Mouse (Mus musculus): ENCODE results near the gene Dkkl1.

The Dkkl1 gene

DNA sequence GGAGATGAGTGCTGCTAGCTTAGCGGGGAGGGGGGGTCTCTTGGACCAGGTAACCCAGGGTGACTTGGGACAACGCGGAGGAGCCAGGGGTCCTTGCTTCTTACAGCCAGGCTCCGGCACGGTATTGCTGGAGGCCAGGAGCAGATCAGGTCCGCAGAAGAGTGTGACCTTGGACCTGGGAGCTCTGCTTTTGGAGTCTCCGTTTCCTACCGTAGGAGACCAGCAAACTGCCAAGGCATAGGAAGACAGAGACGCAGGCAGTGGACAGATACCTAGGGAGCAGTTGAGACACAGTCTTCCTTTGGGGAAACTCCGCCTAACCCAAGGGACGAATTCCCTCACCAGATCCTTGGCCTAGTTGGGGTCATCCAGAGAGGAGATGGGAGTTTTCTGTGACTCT lies 46.2 kb downstream of the Dkkl1 start:
- DNase-seq = no peak

DNA sequence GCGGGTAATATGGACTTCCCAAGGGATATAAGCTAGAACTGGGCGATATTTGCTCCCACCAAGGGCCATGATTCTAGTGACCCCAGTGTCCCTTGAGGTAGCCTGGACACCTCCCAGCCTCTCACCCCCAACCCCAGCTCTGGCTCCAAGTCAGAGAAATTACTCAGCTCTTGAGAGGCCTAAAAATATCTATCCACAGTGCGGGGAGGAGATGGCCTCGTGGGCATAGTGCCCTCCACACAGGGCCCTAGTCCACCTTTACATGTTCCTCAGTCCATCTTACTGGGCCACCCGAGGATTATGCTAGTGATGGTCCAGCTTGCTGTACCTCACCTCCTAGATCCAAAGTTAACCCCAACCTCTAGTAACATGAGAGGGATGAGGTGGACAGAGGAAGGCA lies 47.1 kb downstream of the Dkkl1 start:
- DNase-seq = no peak

DNA sequence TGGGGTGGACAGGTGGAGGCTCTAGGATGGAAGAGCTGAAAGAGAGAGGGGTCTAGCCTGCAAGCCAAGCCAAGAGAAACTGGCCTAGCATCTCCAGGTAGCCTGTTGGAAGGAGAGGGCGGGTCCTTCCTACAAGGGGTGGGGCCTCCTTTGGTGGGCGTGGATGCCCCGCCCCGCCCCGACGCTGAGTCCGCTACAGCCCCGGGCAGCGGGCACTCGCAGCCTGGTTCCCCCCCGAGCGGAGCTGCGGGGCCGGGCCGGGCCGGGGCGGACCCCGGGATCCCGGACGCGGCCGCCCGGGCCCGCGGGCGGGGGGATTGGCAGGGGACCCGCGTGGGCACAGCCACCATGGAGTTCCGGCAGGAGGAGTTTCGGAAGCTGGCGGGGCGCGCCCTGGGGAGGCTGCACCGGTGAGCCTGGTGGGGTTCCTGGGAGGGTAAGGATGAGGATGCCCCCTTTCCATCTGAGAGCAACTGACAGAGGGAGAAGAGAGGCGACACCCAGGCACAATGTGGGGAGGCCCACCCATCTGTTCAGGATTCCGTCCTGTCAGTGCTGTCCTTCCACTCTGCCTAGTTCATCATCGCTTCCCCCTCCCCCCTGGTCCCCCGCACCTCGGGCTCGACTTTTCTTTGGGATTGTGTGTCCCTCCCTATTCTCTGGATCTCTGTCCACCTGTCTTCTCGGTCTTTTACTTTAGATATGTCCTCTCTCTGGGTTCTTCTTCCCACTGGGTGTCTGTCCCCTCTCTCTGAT lies 48.0 kb downstream of the Dkkl1 start, which contains the start of gene Slc17a7:
TSS of gene Slc17a7 (plus strand) at position 215 of the 756 bp plus-strand sequence.
- peak; percentile 48 to 61 for DNase-seq

DNA sequence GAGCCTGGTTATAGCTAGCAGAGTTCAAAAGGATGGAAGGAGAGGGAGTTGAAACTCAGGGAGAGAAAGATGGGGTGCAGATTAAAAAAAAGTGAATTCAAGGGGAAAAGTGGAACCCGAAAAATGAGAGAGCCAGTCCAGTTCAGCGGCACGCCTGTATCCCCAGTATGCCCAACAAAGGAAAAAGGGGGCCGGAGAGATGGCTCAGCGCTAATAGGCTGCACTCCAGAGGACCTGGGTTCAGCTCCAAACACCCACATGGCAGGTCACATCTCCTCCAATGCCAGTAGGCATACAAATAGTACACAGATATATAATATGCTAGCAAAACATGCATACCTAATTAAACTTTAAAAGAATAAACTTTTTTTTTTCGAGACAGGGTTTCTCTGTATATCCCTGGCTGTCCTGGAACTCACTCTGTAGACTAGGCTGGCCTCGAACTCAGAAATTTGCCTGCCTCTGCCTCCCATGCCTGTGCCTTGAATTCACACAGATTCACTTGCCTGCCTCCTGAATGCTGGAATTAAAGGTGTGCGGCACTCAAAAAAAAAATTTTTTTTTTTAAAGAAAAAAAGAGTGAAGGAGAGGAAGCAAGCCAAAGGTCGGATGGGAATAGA lies 48.8 kb downstream of the Dkkl1 start:
- DNase-seq = no peak

DNA sequence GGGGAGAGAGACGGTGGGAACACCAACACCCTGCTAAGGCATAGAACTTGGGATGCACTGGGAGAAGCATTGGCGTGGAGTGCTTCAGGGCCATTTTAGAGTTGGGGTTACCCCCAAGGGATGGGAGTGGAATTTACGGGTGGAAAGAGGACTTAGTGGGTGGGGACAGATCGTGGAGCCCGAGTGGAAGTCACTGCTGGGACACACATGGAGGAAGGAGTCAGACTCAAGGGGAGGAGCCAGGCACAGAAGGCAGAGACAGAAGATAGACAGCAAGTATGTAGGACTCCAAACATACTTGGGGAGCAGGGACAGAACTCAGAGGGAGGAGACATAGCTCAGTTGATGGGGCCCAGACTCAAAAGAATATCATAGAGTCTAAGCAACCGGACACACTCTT lies 49.4 kb downstream of the Dkkl1 start:
- no peak for DNase-seq

DNA sequence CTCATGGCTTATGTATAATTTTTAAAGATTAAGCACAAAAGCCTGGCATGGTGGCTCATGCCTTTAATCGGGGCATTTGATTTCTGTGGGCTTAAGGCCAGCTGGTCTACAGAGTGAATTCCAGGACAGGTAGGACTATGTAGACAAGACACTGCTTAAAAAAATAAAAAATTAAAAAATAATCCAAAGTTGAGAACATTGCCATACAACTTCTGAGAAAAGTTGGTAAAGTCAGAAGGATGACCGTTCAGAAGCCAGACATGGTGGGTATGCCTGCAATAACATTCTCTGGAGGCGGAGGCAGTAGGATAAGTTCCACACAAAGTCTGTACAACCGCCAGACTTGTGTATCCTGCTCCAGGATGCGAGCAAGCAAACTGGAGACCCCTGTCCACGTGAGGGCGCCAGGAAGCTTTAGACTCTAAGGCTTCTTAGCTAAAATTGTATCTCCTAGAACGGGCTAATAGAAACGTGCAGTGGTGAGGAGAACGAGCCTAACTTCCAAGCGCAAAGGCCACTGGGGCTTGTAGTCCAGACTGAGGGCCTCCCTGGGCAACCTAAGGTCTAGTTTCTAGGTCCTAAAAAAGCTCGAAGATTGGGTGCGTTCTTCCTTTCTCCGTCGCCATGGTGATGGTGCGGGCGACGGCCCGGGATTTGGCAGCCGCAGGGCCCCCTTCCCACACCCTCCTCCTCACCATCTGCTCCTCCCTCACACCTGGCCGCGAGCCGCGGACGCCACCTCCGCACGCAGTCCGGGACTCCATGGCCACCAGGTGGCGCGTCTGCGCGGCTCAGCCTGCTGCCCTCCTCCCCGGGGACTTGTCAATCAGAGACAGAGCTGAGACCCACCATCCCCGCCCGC lies 50.1 kb downstream of the Dkkl1 start:
- peak; percentile 91 for DNase-seq

DNA sequence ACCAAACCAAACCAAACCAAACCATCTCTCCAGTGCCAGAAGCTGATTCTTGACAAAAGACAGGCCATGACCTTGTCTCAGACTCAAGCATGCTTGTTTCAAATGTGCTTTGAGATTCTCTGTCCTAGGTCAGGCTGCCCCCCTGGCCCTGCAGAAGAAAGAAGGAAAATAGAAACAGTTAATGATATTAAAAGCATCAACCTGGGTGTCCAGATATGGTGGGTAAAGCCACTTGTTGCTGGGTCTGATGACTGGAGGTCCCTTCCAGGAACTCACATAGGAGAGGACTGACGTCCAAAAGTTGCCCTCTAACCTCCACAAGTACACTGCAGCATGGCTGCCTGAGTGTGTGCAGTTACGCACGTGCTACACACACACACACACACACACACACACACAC lies 51.1 kb downstream of the Dkkl1 start:
- DNase-seq = no peak

DNA sequence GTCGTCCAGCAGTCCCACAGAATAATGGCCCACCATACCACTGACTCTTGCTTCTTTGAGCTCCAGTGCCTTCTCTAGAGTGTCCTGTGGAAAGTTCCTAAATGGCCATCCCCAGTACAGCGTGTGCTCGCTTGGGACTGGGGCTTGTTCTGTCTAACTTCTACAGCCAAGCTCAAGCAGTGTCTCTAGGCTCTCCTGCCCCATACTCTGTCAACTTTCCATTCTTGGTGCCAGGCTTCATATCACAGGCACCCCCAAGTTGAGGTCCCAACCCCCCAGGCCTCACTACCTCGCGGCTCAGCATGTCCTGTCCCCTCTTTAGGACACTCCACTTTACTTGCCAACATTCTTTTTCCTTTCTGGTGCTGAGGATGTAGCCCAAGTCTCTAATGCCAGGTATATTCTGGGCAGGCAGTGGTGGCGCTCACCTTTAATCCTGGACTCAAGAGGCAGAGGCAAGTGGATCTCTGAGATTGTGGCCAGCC lies 51.6 kb downstream of the Dkkl1 start:
- DNase-seq = no peak

DNA sequence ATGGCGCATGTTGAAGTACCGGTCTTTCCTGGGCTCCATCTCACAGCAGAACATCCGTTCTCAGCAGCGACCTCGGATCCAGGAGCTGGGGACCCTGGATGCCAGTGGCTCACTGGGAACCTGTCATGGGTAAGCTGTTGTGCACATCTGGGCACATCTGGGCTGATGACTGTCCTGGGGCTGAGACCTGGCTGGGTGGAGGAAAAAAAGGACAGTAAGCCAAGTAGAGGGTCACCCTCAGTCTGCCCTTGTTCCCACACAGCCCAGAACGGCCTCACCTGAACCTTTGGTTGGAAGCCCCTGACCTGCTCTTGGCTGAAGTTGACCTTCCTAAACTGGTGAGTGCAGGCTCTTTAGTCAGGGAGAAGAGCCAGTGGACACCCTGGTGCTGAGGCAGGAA lies 53.0 kb downstream of the Dkkl1 start:
- DNase-seq = no peak
